Mouse (Mus musculus): Measurements from ENCODE around the gene Pdx1. TPM values are rescaled to one million over a fixed set of nuclear protein-coding genes. Genes with fewer than 3 reads are reported as not detected.

The Pdx1 gene
- polyA plus RNA-seq (2015; fragmentation: Nextera tagmentation; extraction: Ambion mirVana), result 7.5 and 8.1 TPM in 2 replicates

- Histone ChIP-seq H3K27me3 (ENCODE audit: control insufficient read depth, insufficient read depth, low read length) (peaks cover 83% of the 10 kb centered on the region), H3K27ac (ENCODE audit: low read length) (peak within 1 kb of the TSS; percentile 31), H3K4me1 (ENCODE audit: control insufficient read depth, insufficient read depth, low read length) (0 out of 2 replicates have a peak, but pooled peaks cover 3% of the 10 kb centered on the region), H3K4me2 (ENCODE audit: low read depth, low read length) (peak within 1 kb of the TSS; percentile 34), H3K9ac (ENCODE audit: low read length) (peak within 1 kb of the TSS; percentile 62), H3K9me3 (replicated peaks; ENCODE audit: control insufficient read depth, low read length) (no peaks in the 10 kb centered on the region), H3K4me3 (replicated peaks; ENCODE audit: low read length) (peak within 1 kb of the TSS; percentile 41), H3K36me3 (ENCODE audit: control insufficient read depth, insufficient read depth, low read length) (no peaks in the 10 kb centered on the region)
- 1% methylated on average over 44 of the region's 44 CpGs for WGBS
- ATAC-seq (ENCODE audit: insufficient read depth, low FRiP score), result peak; percentile 90
Measured at GRCm38 (mm10) chr5:147269926-147270672, at the start of gene Pdx1. Gene Pdx1 (plus strand): TSS chr5:147269959.

- H3K4me2 ChIP-seq (ENCODE audit: low read depth, low read length), result 0 out of 2 replicates have a peak overlapping the region, but pooled peaks have one; percentile 22
- ATAC-seq (ENCODE audit: insufficient read depth, low FRiP score), result peak; percentile 85
Measured at GRCm38 (mm10) chr5:147227354-147228112, 42.2 kb upstream of the Pdx1 start.

GRCm38 (mm10) chr5:147235406-147236309 lies 34.1 kb upstream of the Pdx1 start:
- Histone ChIP-seq H3K4me1 (ENCODE audit: control insufficient read depth, insufficient read depth, low read length) (0 out of 2 replicates have a peak, but pooled peaks cover 3% of the 10 kb centered on the region), H3K36me3 (ENCODE audit: control insufficient read depth, insufficient read depth, low read length) (no peaks in the 10 kb centered on the region), H3K27me3 (ENCODE audit: control insufficient read depth, insufficient read depth, low read length) (no peaks in the 10 kb centered on the region), H3K27ac (ENCODE audit: low read length) (no peak overlapping the region), H3K4me2 (ENCODE audit: low read depth, low read length) (no peak overlapping the region), H3K4me3 (replicated peaks; ENCODE audit: low read length) (no peak overlapping the region), H3K9me3 (replicated peaks; ENCODE audit: control insufficient read depth, low read length) (no peaks in the 10 kb centered on the region), H3K9ac (ENCODE audit: low read length) (no peak overlapping the region)
- ATAC-seq (ENCODE audit: insufficient read depth, low FRiP score), result peak; percentile 73
- 47% methylated on average over 21 of the region's 21 CpGs for WGBS

More at GRCm38 (mm10) chr5:147227354-147228112, 42.2 kb upstream of the Pdx1 start:
- WGBS, result 12% methylated on average over 25 of the region's 25 CpGs
- Histone ChIP-seq H3K9me3 (replicated peaks; ENCODE audit: control insufficient read depth, low read length) (no peaks in the 10 kb centered on the region), H3K4me3 (replicated peaks; ENCODE audit: low read length) (no peak overlapping the region), H3K36me3 (ENCODE audit: control insufficient read depth, insufficient read depth, low read length) (no peaks in the 10 kb centered on the region), H3K27ac (ENCODE audit: low read length) (no peak overlapping the region), H3K4me1 (ENCODE audit: control insufficient read depth, insufficient read depth, low read length) (0 out of 2 replicates have a peak, but pooled peaks cover 3% of the 10 kb centered on the region), H3K9ac (ENCODE audit: low read length) (peak overlapping the region; percentile 18; the same call in 1 of the 2 replicates), H3K27me3 (ENCODE audit: control insufficient read depth, insufficient read depth, low read length) (peaks cover 35% of the 10 kb centered on the region)

GRCm38 (mm10) chr5:147243908-147244307 lies 25.9 kb upstream of the Pdx1 start:
- no peak overlapping the region for H3K27ac ChIP-seq (ENCODE audit: low read length)
- no peak overlapping the region for H3K4me3 ChIP-seq (replicated peaks; ENCODE audit: low read length)
- H3K36me3 ChIP-seq (ENCODE audit: control insufficient read depth, insufficient read depth, low read length), result no peaks in the 10 kb centered on the region
- no peak overlapping the region for H3K4me2 ChIP-seq (ENCODE audit: low read depth, low read length)
- H3K4me1 ChIP-seq (ENCODE audit: control insufficient read depth, insufficient read depth, low read length), result no peaks in the 10 kb centered on the region
- no peak for ATAC-seq (ENCODE audit: insufficient read depth, low FRiP score)
- H3K27me3 ChIP-seq (ENCODE audit: control insufficient read depth, insufficient read depth, low read length), result peaks cover 6% of the 10 kb centered on the region; the same call in 1 of the 2 replicates
- no peak overlapping the region for H3K9ac ChIP-seq (ENCODE audit: low read length)
- WGBS, result 88% methylated on average over 7 of the region's 7 CpGs
- H3K9me3 ChIP-seq (replicated peaks; ENCODE audit: control insufficient read depth, low read length), result no peaks in the 10 kb centered on the region

- Histone ChIP-seq H3K4me2 (ENCODE audit: low read depth, low read length) (no peak overlapping the region), H3K4me3 (replicated peaks; ENCODE audit: low read length) (no peak overlapping the region), H3K27me3 (ENCODE audit: control insufficient read depth, insufficient read depth, low read length) (peaks cover 4% of the 10 kb centered on the region; the same call in 1 of the 2 replicates), H3K9me3 (replicated peaks; ENCODE audit: control insufficient read depth, low read length) (no peaks in the 10 kb centered on the region), H3K36me3 (ENCODE audit: control insufficient read depth, insufficient read depth, low read length) (no peaks in the 10 kb centered on the region), H3K4me1 (ENCODE audit: control insufficient read depth, insufficient read depth, low read length) (no peaks in the 10 kb centered on the region), H3K9ac (ENCODE audit: low read length) (no peak overlapping the region), H3K27ac (ENCODE audit: low read length) (no peak overlapping the region)
- WGBS, result 78% methylated on average over 1 of the region's 1 CpGs
- no peak for ATAC-seq (ENCODE audit: insufficient read depth, low FRiP score)
Measured at GRCm38 (mm10) chr5:147260189-147260588, 9.6 kb upstream of the Pdx1 start.

- Histone ChIP-seq H3K4me2 (ENCODE audit: low read depth, low read length) (no peak overlapping the region), H3K27me3 (ENCODE audit: control insufficient read depth, insufficient read depth, low read length) (peaks cover 5% of the 10 kb centered on the region; the same call in 1 of the 2 replicates), H3K9ac (ENCODE audit: low read length) (no peak overlapping the region), H3K36me3 (ENCODE audit: control insufficient read depth, insufficient read depth, low read length) (no peaks in the 10 kb centered on the region), H3K4me3 (replicated peaks; ENCODE audit: low read length) (no peak overlapping the region), H3K9me3 (replicated peaks; ENCODE audit: control insufficient read depth, low read length) (no peaks in the 10 kb centered on the region), H3K27ac (ENCODE audit: low read length) (no peak overlapping the region), H3K4me1 (ENCODE audit: control insufficient read depth, insufficient read depth, low read length) (no peaks in the 10 kb centered on the region)
- no peak for ATAC-seq (ENCODE audit: insufficient read depth, low FRiP score)
- 66% methylated on average over 4 of the region's 4 CpGs for WGBS
Measured at GRCm38 (mm10) chr5:147260778-147261177, 9.0 kb upstream of the Pdx1 start.

- H3K27ac ChIP-seq (ENCODE audit: low read length), result no peak overlapping the region
- peak; percentile 64 for ATAC-seq (ENCODE audit: insufficient read depth, low FRiP score)
- H3K4me2 ChIP-seq (ENCODE audit: low read depth, low read length), result no peak overlapping the region
- H3K9ac ChIP-seq (ENCODE audit: low read length), result no peak overlapping the region
- no peak overlapping the region for H3K4me3 ChIP-seq (replicated peaks; ENCODE audit: low read length)
- H3K36me3 ChIP-seq (ENCODE audit: control insufficient read depth, insufficient read depth, low read length), result no peaks in the 10 kb centered on the region
- H3K4me1 ChIP-seq (ENCODE audit: control insufficient read depth, insufficient read depth, low read length), result no peaks in the 10 kb centered on the region
- no peaks in the 10 kb centered on the region for H3K9me3 ChIP-seq (replicated peaks; ENCODE audit: control insufficient read depth, low read length)
- H3K27me3 ChIP-seq (ENCODE audit: control insufficient read depth, insufficient read depth, low read length), result peaks cover 16% of the 10 kb centered on the region
- WGBS, result 23% methylated on average over 11 of the region's 11 CpGs
Measured at GRCm38 (mm10) chr5:147261899-147262541, 7.7 kb upstream of the Pdx1 start.

- Histone ChIP-seq H3K4me2 (ENCODE audit: low read depth, low read length) (no peak overlapping the region), H3K27me3 (ENCODE audit: control insufficient read depth, insufficient read depth, low read length) (peaks cover 34% of the 10 kb centered on the region), H3K4me1 (ENCODE audit: control insufficient read depth, insufficient read depth, low read length) (no peaks in the 10 kb centered on the region), H3K9me3 (replicated peaks; ENCODE audit: control insufficient read depth, low read length) (no peaks in the 10 kb centered on the region), H3K27ac (ENCODE audit: low read length) (no peak overlapping the region), H3K36me3 (ENCODE audit: control insufficient read depth, insufficient read depth, low read length) (no peaks in the 10 kb centered on the region), H3K9ac (ENCODE audit: low read length) (no peak overlapping the region), H3K4me3 (replicated peaks; ENCODE audit: low read length) (no peak overlapping the region)
- WGBS, result 20% methylated on average over 4 of the region's 4 CpGs
- ATAC-seq (ENCODE audit: insufficient read depth, low FRiP score), result no peak
Measured at GRCm38 (mm10) chr5:147263945-147264344, 5.8 kb upstream of the Pdx1 start.
